Mouse (Mus musculus) thymus, adult 2 months (tissue): ENCODE data around the gene Ubash3a. TPM values are rescaled to one million over a fixed set of nuclear protein-coding genes. Genes with fewer than 3 reads are reported as not detected.

Source experiments
- DNase-seq: peaks from one replicate; pipeline ENCODE4 v3.0.0; 2021
- H3K27ac ChIP-seq: fragments of 200-500 bp; 2 replicates; pipeline ENCODE4 v1.5.1; 2012; ENCODE audit warnings: low read length, control low read depth; ENCODE audit not compliant: control insufficient read depth, insufficient read depth
- H3K27me3 ChIP-seq: fragments of 200-500 bp; 2 replicates; pipeline ENCODE4 v1.6.1; 2012; ENCODE audit warnings: mild to moderate bottlenecking, low read length, moderate library complexity, mixed read lengths; ENCODE audit not compliant: control insufficient read depth, insufficient read depth
- H3K36me3 ChIP-seq: fragments of 200-500 bp; 2 replicates; pipeline ENCODE4 v1.6.1; 2012; ENCODE audit warnings: mild to moderate bottlenecking, low read length, moderate library complexity; ENCODE audit not compliant: control insufficient read depth, insufficient read depth
- H3K4me1 ChIP-seq: fragments of 200-500 bp; replicated peaks from 2 replicates; pipeline ENCODE4 v1.6.1; 2012; ENCODE audit warnings: low read length; ENCODE audit not compliant: control insufficient read depth, insufficient read depth
- H3K4me3 ChIP-seq: fragments of 200-500 bp; 2 replicates; pipeline ENCODE4 v1.5.1; 2012; ENCODE audit warnings: mild to moderate bottlenecking, low read length, control low read depth, moderate library complexity; ENCODE audit not compliant: control insufficient read depth, insufficient read depth
- CTCF ChIP-seq: fragments of 200-500 bp; IDR thresholded peaks from 2 replicates; pipeline ENCODE4 v1.5.1; 2012; ENCODE audit warnings: mild to moderate bottlenecking, control low read depth, low read length, moderate library complexity, borderline replicate concordance; ENCODE audit not compliant: control insufficient read depth, poor library complexity, insufficient read depth; ENCODE audit errors: extremely low read depth
- POLR2A ChIP-seq: fragments of 200-500 bp; IDR thresholded peaks from 2 replicates; pipeline ENCODE4 v1.6.1; 2012; ENCODE audit warnings: mild to moderate bottlenecking, low read length, control low read depth, moderate library complexity; ENCODE audit not compliant: control insufficient read depth, poor library complexity, insufficient read depth; ENCODE audit errors: extremely low read depth
- WGBS: fragments of 180-500 bp; shearing (Covaris S2); methylation state at CpG from one replicate; pipeline ENCODE4 v1.1.7; 2018; 5-methylcytosine and 5-hydroxymethylcytosine counted together
- polyA plus RNA-seq: library from polyadenylated mRNA; depleted of rRNA; stranded (reverse); fragments of >200 nt; gene quantifications from 2 replicates; pipeline ENCODE4 v1.2.3, GENCODE M21; 2012; rRNA removed

Ubash3a gene
- polyA plus RNA-seq = 95.5 and 126 TPM in 2 replicates

DNA sequence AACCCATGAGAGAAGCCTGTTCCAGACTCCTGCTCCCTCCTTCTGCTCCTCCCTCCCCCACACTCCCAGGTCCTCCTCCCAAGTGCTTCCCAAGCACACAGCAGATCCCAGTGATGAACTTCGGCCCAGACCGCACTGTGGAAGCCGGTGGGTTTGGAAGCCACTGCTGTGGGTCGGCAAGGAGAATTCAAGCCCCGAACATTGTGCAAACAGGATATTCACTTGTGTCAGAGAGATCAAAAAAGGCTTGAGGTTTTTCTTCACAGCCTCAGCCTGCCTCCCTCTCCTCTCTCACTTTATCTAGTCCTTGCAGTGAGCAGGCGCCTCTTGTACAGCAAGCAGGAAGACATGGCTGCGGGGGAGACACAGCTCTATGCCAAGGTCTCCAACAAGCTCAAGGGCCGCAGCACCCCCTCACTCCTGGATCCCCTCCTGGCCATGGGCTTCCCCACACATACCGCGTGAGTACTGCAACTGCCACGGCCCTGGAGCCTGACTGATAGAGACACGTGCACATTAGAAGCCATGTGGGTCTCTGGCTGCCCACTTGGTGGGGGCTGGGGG lies at the start of gene Ubash3a:
Gene Ubash3a (plus strand): TSS at position 103 of the 564 bp plus-strand sequence.
- DNase-seq = peak; percentile 79
- H3K4me3 ChIP-seq = peak within 1 kb of the TSS; percentile 58
- no peaks in the 10 kb centered on the region for H3K27me3 ChIP-seq
- peak within 1 kb of the TSS; percentile 96 for H3K27ac ChIP-seq
- peaks cover 7% of the 10 kb centered on the region; the same call in 1 of the 2 replicates for H3K36me3 ChIP-seq
- peaks cover 50% of the 10 kb centered on the region for H3K4me1 ChIP-seq
- TF ChIP-seq CTCF = no peak
- peak; percentile 75 for TF ChIP-seq POLR2A
- WGBS = 2% methylated on average over 12 of the region's 12 CpGs

DNA sequence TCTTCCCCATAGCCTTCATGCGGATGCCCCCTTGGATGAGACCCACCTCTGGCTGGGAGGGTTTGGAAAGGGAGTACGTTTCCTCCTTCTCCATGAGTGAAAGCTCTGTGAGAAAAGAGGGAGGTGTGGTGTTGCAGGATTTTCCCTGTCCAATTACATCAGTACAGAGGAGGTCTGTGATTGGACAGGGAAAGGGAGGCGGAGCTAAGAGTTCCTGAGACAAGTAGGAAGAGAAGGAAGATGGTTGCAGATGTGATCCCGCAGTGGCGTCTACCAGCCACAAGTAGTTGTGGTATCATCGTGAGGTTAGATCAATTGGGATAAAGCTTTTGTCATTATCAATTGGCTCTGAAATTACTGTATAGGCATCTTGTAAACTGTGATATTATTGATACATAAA lies 49.8 kb upstream of the Ubash3a start:
- H3K4me3 ChIP-seq = no peak overlapping the region
- no peaks in the 10 kb centered on the region for H3K27me3 ChIP-seq
- no peak for TF ChIP-seq CTCF
- TF ChIP-seq POLR2A = no peak
- WGBS = 92% methylated on average over 6 of the region's 6 CpGs
- H3K4me1 ChIP-seq = peaks cover 20% of the 10 kb centered on the region
- H3K36me3 ChIP-seq = no peaks in the 10 kb centered on the region
- DNase-seq = no peak
- H3K27ac ChIP-seq = no peak overlapping the region

DNA sequence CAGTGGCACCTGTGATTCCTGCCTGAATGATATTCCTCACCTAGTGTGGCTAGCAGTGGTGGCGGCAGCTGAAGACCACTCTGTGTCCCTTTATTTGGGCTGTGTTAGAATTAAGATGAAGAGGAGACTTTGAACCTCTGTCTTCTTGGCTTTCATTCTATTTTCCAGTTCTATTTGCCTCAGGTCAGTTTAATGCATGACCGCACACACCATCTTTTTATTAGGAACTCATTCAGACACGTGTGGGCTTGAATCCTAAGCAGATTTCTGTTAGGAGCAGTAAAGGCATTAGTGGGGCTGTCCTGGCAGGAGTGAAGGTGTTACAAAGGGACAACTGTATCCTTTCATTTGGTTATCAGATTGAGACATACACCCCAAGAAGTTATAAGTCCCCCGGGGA lies 47.4 kb upstream of the Ubash3a start:
- Histone ChIP-seq H3K27ac (no peak overlapping the region), H3K4me3 (no peak overlapping the region), H3K36me3 (no peaks in the 10 kb centered on the region), H3K27me3 (no peaks in the 10 kb centered on the region), H3K4me1 (peaks cover 31% of the 10 kb centered on the region)
- TF ChIP-seq POLR2A = no peak
- no peak for TF ChIP-seq CTCF
- no peak for DNase-seq
- whole genome bisulfite sequencing = 96% methylated on average over 4 of the region's 4 CpGs

GRCm38 (mm10) chr17:31162607-31163006 lies 45.1 kb upstream of the Ubash3a start:
- no peaks in the 10 kb centered on the region for H3K36me3 ChIP-seq
- 70% methylated on average over 12 of the region's 12 CpGs for WGBS
- DNase-seq = no peak
- TF ChIP-seq CTCF (no peak), POLR2A (no peak)
- H3K27ac ChIP-seq = no peak overlapping the region
- H3K4me1 ChIP-seq = peaks cover 32% of the 10 kb centered on the region
- H3K4me3 ChIP-seq = no peak overlapping the region
- H3K27me3 ChIP-seq = no peaks in the 10 kb centered on the region

DNA sequence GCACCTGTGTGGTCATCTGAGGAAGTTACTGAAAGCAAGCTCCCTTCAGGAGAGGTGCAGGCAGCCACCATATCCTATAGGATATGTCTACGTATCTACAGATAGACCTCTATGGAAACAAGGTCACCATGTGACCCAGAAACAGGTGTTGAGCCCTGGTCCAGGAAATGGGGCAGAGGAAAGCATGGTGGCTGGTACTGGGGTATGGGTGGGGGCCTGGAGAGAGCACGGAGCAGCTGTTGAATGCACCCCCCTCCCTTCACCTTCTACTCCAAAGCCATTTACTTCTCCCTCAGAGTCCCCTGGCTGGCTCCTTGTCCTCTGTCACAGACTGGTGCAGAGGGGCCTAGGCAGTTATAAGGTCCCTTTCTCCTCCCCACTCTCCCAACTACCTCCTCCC lies 43.9 kb upstream of the Ubash3a start:
- no peak for TF ChIP-seq POLR2A
- TF ChIP-seq CTCF = 0 out of 2 replicates have a peak, but pooled peaks have one; percentile 33
- DNase-seq = peak; percentile 68
- H3K27me3 ChIP-seq = no peaks in the 10 kb centered on the region
- H3K4me3 ChIP-seq = no peak overlapping the region
- 7% methylated on average over 2 of the region's 2 CpGs for WGBS
- peaks cover 32% of the 10 kb centered on the region for H3K4me1 ChIP-seq
- H3K36me3 ChIP-seq = no peaks in the 10 kb centered on the region
- H3K27ac ChIP-seq = no peak overlapping the region

DNA sequence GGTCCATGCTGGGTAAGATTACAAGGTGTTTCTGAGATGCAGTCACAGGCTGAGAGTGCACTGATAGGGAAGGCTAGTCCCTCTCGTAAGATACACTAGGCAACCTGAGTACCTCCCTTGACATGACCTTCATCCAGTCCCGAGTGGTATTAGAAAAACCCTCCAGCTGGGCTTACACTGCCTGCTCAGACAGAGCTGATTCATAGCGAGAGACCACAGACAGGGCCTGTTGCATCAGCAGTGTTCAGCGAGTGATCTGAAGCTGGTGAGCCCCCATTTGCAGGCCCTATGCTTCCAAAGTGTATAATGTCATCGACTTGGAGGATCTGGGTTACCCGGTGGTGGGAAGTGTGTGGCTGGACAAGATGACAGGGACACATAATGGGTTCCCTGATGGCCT lies 42.5 kb upstream of the Ubash3a start, which contains the start of gene Tff1:
Gene Tff1 (minus strand): TSS at position 151 of the 400 bp plus-strand sequence.
- DNase-seq = no peak
- WGBS = 93% methylated on average over 6 of the region's 6 CpGs
- H3K4me1 ChIP-seq = peaks cover 32% of the 10 kb centered on the region

GRCm38 (mm10) chr17:31169796-31170195 lies 37.9 kb upstream of the Ubash3a start:
- TF ChIP-seq CTCF = no peak
- no peak for TF ChIP-seq POLR2A
- H3K27me3 ChIP-seq = no peaks in the 10 kb centered on the region
- no peak overlapping the region for H3K27ac ChIP-seq
- no peak for DNase-seq
- H3K4me1 ChIP-seq = peaks cover 4% of the 10 kb centered on the region
- H3K4me3 ChIP-seq = no peak overlapping the region
- WGBS = 93% methylated on average over 5 of the region's 5 CpGs
- H3K36me3 ChIP-seq = no peaks in the 10 kb centered on the region

More for the DNA sequence above, 42.5 kb upstream of the Ubash3a start, which contains the start of gene Tff1:
- no peak within 1 kb of the TSS for H3K27ac ChIP-seq
- H3K27me3 ChIP-seq = no peaks in the 10 kb centered on the region
- no peak within 1 kb of the TSS for H3K4me3 ChIP-seq
- TF ChIP-seq CTCF = no peak
- no peak for TF ChIP-seq POLR2A
- no peaks in the 10 kb centered on the region for H3K36me3 ChIP-seq
